Mouse (Mus musculus): ENCODE results near the gene Adgrg1. TPM values are rescaled to one million over a fixed set of nuclear protein-coding genes. Genes with fewer than 3 reads are reported as not detected.

Adgrg1 gene
- total RNA-seq, 4 experiments from 2014 or later, result 81.5 to 97.4 (median 90.2) TPM

DNA sequence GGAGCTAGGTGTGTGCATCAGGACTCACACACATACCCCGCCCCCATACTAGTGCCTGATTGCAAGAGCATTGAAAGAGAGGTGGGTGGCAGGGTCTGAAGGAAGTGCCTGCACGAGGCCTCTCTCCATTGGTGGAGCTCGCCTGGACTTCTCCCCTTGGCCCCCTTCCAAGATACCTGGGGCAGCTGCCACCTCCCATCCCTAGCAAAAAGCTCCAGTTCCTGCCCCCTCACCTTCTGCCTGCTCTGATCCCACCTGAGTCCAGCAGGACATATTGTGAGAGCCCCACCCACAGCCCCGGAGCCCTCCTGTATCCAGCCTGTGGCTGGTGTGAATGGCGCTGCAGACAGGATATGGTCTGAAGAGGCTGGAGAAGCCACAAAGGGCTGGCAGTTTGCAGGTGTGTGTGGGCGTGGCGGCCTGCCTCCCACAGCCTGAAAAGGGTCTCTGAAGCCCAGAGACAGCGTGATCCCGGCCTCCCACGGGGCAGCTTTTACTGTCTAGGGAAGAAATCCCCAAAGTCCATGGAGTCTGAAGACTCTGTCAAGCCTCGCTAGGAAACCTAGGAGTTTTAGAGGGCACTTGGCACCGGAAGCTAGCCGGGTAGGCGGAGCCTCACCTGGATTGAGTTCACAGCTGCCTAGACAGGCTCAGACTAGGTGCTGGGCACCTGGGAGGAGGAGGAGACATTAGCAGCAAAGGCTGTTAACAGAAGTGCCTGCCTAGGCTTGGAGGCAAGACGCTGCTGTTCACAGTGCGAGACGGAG is 2.3 kb downstream of the Adgrg1 start:
- no peak for DNase-seq (ENCODE audit: low spot score in 2 of 2)

DNA sequence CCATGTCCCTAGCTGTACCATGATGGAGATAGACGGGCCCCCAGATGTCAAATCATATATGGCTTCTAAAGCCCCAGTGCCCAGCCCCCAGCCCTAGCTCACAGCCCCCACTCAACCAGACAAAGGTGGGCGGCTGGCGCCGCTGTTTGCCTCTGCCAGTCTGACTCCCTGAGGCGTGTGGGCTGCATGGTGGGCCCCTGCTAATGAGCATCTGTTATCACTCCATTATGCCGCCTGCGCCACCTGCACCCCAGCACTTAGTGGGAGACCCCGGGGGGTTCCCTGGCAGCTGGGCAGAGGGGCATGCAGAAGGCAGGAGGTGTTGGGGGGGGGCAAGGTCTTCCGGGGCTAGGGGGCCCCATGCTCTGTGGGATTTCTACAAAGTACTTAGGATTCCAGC is 3.6 kb downstream of the Adgrg1 start:
- no peak for DNase-seq (ENCODE audit: low spot score in 2 of 2)

DNA sequence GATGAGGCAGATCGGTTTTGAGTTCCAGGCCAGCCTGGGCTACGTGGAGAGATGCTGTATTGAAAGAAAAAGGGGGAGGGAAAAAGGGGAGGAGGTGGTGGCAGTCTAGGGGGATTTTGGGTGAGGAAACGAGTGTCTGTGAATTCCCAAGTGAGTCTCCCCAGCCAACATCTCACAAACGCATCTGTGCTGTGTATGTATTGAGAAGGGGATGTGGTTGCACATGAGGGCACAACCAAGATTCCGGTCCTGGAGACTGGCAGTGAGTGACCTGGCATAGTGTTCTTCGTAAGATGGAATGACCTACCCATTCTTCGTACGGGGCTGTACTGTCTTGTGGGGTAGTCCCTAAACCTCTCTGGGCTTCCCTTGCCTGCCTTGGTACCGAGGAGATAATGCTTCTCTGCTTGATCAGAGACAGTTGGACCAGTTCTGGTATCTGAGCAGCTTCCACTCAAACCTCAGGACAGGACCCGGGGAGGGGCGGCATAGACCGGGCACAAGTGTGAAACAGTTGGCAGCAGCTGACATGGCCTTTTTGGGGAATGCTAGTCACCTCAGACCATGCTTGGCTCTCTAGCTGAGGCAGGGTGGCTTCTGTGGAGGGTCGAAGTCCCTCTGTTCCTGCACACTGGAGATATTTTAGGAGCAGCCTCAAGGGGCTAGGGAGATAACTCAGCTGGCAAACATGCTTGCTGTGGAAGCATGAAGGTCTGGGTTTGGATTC is 4.2 kb downstream of the Adgrg1 start:
- DNase-seq (ENCODE audit: low spot score in 2 of 2), result no peak

DNA sequence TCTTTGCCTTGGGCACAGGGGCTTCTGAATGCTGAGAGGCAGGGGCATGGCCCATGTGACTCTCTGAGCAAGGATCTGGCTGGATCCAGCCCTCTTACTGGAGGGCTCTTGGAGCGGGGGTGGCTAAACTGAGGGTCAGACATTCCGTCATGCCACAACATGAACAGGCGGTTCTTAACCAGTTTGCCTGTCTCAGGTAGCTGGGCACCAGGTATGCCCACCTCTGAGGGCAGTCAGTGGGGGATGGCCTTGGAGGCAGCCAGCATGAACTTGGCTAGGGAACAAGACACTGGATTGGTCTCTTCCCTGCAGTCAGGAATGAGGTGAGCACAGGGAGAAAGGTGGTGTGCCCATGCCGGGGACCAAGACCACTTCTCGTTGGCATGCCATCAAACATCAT is 5.6 kb downstream of the Adgrg1 start:
- no peak for DNase-seq (ENCODE audit: low spot score in 2 of 2)

DNA sequence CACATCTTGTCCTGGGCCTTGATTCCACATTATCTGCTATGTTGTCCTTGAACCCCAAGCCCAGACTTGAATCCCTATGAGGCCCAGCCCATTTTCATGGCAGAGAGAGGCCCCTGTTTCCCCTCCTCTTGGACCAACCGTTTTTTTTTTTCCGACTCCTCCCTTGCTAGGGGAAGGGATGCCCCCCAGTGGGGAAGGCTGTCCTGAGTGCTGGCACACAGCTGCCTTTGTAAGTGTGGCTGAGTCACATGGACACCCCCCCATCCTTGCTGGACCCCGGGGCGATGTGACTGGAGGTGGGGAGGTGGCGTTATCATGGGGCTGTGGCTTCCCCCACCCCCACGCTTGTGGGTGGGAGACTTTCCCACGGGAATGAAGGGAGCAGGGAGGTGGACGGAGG is 6.4 kb downstream of the Adgrg1 start:
- DNase-seq (ENCODE audit: low spot score in 2 of 2), result no peak

DNA sequence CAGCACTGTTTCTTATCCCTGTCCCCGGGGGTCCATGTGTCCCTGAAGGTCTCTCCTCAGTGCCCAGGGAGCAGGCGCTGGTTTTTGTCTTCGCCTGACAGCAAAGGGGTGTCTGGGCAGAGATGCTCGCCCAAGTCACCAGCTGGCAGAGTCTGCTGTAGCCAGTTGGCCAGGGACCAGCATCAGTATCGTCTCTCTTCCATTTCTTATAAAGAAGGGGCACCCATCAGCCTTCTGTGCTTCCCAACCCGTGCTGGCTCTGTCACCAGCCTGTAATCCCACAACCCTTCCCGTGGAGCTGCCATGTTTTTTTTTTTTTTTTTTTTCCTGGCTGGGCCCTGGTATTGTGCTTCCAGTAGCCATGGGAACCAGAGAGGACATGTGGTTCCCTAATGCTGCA is 7.3 kb downstream of the Adgrg1 start:
- no peak for DNase-seq (ENCODE audit: low spot score in 2 of 2)

DNA sequence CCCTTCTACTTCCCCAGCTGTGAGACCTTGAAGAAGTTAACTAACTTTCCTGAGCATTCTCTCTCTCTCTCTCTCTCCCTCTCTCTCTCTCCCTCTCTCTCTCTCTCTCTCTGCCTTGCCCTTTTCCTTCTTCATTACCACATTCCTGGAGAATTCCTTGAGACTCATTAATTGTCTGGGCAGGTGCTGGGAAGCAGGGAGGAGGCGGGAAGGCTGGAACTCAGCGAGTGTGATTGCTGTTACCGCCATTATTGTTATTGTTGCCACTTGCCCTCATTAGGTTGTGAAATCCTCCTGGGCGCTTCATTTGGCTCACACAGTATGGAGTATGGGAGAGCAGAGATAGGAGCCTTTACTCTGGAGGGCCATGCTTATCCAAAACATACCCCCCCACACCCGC is 8.6 kb downstream of the Adgrg1 start:
- DNase-seq (ENCODE audit: low spot score in 2 of 2), result no peak

DNA sequence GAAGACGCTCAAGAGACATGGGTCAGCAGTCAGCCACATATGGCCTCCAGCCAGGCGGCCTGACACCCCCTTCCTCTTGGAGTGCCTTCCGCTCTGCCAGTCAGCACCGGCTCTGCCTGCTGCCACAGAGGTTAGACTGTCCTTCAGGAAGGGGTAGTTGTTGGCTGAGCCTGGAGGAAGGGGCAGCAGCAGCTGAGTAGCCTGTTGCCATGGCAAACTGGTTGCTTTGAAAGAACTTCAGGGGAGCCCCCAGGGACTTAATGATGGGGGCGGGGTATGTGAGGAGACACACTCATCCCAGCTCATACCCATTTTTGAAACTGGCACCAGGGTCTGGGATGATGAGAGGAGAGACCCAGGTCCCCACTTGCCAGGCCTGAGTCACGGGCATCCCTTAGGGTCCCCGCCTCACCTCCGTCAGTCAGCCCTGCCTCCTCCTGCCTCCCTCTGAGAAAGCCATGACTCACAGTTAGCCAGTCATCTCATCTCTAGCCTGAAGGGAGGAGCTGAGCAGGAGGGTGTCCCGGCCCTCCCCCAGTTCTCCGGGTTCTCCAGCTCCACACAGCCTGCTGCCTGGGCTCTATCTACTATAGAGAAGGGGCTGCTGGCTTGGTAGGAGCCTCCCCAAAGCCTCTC is 9.4 kb downstream of the Adgrg1 start:
- DNase-seq (ENCODE audit: low spot score in 2 of 2), result peak in 1 of 2 experiments; percentile 60

DNA sequence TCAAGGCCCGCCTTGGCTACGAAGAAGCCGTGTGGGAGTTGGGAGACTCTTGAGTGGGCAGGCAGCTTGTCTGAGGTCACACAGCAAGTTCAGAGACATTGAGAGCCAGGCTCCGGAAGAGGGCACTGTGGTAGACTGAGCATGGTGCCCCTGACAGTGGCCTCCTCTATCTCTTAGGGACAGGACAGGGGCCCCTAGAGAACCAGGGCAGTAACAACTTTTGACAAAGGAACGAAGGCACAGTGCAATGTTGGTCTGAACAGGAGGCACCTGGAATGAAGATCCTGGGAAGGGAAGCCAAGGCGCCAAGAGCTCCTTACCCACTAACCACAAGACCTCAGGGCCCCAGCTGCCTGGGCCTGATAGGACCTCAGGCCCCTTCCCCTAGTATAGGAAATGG is 10.5 kb downstream of the Adgrg1 start:
- DNase-seq (ENCODE audit: low spot score in 2 of 2), result no peak

DNA sequence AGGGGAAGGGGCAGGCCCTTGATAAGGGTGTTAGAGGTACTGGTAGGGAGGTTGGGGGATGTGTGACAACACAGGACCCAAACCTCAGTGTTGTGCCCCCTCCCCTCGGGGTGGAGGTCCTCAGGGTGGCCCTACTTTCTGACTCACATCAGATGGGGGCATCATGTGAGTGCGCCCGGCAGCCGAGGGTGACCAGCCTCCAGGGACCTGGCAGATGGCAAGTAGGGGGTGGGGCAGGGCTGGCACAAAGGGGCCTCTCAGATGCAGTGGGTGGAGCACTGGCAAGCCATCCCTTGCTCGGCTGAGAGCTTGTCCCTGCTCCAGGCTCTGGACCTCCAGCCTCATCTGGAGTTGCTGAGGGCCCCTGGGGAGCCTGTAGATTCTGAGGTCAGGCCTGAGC is 12.1 kb downstream of the Adgrg1 start:
- DNase-seq (ENCODE audit: low spot score in 2 of 2), result peak; percentile 62 to 63

DNA sequence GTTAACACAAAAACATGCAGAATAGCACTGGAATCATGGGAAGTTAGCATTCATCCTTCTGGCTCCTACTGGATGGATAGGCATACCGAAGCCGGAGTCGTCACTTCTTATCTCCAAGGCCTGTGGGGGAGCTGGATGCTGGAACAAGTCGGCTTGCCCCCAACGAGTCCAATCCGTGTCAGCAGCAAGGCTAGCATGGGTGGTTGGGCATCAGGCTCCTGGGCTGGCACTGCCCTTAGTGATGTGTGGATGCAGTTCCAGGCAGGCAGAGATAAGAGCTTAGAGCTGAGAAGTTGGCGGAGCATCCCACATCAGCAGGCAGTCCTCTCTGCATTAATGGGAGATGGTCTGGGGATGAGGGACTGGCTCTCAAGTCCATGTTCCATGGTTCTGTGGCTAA is 13.0 kb downstream of the Adgrg1 start:
- no peak for DNase-seq (ENCODE audit: low spot score in 2 of 2)

DNA sequence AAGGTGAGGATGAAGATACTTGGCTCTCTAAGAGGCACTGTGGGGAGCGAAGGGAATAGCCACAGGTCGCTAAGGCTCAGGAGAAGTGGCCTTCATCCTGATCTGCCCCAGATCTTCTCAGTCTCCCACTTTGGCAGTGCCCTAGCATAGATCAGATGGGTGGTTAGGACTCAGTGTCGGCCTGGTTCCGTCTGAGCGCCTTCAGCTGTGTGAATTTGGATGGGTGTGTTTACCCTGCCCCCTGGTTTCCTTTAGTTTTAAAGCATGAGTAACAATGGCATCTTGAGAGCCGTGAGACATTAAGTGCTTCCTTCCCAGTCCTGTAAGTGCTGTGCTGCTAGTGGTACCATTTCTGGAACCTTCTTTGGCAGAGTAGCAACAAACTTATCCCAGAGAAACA is 14.1 kb downstream of the Adgrg1 start:
- no peak for DNase-seq (ENCODE audit: low spot score in 2 of 2)

DNA sequence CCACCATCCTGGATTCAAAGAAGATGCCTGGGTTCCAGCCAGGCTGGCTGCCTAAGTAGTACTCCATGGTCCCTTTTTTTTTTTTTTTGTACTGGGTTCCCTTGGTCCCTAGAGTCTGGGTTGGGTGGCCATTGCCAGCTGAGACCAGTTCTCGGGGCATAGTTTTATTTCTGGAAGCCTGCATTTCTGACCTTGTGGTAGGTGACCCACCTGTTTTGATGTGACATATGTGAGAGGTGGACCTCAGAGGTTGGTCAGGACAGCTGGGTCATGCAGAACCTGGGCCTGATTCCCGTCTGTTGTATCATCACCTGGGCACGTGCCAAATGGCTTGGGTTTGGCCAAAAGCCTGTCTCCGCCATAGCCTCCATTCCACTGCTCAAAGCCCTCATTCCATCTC is 15.2 kb downstream of the Adgrg1 start:
- no peak for DNase-seq (ENCODE audit: low spot score in 2 of 2)

DNA sequence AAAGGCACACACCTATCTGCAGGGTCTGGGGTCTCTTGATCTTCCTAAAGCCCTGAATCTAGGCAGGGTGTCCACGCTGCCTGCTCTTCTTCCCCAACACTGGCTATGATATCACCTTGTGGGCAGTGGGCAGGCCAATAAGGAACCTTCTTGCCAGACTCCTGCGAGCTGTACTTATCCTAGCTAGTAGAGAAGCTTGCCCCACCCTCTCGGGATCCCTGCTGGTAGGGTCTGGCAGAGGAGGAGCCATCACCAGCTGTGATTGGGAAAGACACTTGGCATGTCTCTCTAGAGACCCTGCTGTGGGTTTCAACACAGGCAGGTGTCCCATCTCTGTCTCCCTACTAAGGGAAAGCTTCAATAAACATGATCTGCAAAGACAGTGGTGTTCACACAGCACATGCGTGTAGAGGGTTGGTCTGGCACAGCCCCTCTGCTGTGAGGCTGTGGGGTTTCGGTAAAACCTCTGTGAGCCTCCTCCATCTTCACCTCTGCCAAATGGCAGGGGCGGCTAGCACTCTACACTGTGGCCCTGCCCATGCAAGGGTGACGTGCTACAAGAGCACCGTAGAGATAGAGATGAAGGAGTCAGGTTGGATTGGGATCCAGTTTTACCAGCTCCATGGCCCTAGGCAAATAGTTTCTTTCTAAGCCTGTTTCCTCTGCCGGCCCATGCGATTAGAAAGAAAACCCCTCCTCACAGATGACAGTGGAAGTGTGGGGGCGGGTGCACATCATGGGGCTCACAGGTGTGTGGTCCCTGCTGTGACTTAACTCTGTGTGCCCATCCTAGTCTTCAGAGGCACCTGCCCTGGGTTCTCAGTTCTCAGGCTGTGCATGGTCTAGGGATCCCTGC is 16.3 kb downstream of the Adgrg1 start:
- no peak for DNase-seq (ENCODE audit: low spot score in 2 of 2)

DNA sequence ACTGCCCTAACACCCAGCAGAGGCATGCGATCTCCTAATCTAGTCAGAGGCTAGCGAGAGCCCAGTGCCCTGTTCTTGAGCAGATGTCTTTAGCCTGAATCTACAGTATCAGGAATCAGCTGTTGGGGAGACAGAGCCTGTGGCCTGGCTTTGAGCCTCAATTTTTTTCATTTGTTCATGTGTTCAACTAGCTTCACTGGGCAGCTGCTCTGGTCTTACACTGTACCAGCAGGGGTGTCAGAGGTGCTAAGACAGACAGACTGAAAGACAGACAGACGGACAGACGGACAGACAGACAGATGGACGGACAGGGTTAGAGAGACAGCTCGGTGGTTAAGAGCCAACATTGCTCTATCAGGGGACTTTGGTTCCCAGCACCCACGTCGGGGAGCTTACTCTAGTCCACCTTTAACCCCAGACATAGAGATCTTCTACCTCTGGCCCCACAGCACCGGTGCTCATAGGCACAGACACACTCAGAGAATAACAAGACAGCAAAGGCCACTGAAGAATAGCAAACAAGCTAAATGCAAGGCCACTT is 17.0 kb downstream of the Adgrg1 start:
- no peak for DNase-seq (ENCODE audit: low spot score in 2 of 2)

DNA sequence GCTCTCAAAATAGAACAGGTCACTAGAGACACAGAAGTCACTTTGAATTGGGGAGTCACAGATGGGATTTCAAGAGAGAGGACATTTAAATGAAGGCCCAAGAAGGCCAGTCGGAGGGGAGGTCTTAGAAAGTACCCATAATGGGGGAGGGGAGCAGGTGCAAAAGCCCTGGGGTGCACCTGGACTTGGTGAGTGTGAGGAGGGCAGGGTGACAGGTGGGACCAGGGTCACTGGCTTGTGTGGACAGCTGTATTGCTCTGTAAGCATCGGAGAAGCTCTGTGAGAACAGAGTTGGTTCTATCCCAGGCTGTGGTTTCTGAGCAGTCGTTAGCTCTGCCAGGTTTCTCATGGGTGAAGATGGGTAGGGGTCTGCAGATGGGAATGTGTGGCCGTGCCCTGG is 17.5 kb downstream of the Adgrg1 start:
- no peak for DNase-seq (ENCODE audit: low spot score in 2 of 2)

DNA sequence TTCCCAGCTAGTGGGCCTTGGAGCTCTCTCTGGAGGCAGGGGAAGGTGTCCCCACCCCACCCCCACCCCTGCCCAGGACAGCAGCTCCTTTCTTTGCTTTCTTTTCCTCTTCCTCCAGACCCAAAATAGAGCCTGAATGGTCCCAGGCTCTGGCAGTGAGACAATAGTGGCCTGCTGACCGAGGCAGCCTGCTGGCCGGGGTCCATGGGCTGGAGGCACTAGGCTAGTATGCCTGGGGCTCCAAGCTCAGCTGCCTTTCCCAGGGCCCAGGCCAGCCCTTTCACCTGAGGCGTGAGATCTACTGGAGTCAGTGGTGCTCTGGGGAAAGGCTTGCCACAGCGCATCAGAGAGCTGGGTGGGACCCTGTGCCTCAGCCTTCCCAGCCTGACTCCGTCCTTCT is 18.0 kb downstream of the Adgrg1 start:
- peak; percentile 77 to 83 for DNase-seq (ENCODE audit: low spot score in 2 of 2)

DNA sequence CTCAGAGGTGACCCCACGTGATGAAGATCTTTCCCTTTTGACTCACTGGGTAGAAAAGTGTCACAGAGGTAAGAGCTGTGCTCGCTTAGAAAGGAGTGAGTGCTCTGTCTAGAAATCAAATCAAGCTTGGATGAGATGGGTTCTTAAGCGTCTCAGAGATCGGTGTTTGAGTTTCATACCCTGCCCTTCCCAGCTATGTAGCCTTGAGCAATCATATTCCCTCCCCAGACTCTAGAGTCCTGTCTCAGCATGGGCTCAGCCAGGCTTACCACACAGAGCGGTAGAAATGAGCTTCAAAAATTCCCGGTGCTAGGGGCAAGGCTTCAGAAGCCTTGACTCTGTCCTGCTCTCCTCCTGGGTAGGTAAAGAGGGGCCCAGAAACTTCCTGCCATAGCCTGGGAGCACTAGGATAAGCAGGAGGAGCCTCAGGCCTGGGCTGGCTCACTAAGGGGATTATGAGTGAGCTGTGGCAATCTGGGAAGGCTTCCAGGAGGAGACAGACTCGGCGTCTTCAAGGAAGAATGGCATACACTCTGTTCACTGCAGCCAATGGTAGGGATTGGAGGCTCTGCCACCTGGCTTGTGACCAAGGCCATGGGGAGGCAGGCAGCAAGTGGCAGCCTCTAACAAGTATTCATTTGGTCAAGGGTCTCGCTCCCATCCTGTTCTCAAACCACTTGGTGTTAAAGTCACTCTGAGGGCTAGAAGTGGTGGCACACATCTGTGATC is 18.6 kb downstream of the Adgrg1 start:
- no peak for DNase-seq (ENCODE audit: low spot score in 2 of 2)

DNA sequence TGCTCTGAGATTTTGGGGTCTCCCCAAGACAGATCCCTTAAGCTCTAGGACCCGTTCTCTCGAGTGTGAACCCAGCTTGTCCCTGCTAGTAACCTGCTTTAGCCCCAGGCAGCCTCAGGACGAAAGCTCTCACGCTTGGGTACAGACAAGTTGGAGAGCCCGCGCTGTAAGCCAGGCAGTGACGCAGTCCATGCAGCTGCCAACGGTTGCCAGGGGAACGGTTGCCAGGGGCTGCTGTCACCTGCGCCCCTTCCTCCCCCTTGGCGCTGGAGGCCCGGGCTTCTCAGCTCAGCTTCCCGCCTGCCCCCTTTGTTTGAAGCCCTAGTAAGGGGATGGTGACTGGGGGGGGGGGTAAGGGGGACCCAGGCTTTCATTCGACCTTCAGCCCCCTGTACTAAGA is 19.5 kb downstream of the Adgrg1 start:
- DNase-seq (ENCODE audit: low spot score in 2 of 2), result peak; percentile 78 to 81

DNA sequence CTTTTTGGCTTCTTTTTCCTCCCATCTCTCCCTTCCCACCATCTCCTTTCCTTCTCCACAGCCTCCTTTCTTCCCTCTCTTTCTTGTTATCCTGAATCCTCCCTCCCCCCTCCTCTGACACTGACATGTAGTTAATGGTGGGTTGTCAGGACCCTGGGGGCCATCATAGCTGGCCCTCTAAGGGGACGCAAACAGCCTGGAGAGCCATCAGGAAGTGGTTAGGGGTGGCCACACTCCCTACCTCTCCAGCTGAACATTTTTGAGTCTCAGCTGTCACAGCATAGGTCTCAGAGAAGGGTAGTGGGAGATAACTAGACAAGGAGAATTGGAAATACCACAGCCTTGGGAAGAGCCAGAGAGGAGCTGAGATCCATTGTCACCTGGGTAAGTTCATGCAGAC is 20.0 kb downstream of the Adgrg1 start:
- no peak for DNase-seq (ENCODE audit: low spot score in 2 of 2)

Measured in layer of hippocampus, adult 8-10 months (tissue).